20 mouse cellular contexts compared by ENCODE assay signal in the genomic region with DNA sequence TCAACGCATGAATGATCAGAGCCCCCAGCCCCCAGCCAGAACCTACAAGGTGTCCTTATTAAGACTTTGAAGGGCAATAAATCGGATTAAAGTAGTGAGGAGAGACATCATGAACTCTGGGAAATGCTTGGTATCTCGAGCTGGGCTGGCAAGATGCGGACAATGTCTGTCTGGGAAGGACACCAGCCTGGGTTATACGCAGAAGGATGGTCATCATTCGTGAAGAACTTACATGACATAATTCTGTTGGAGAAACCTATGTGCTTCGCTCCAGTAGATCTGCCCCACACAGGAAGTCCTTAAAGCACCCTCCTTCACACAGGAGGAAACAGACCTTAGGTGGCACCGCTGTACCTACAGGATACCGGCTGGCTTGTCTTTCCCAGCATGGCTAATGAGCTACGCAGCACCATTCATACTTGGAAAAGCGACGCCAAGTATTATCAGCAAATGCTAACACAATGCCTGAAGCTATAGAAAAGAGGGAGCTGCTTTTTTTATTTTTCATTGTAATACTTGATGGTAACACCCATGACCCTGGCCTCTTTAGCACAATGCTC.
DNase-seq lines count a peak whose midpoint lies in the region; ATAC-seq and TF ChIP-seq lines count a peak whose summit lies in the region.
"Had no signal": no experiment of that assay in that cellular context is flagged by ENCODE, and none has a peak within 500 bp of the region (broad histone marks: within the 10 kb centered on the region; RNA-seq: fewer than 3 reads in every experiment).

No protein-coding gene starts in this region.

- H3K4me1 ChIP-seq in heart, embryonic 15.5 days (replicated peaks), result peaks cover 54% of the 10 kb centered on the region
- peaks cover 14% of the 10 kb centered on the region for H3K4me1 ChIP-seq in liver, postnatal 0 days (ENCODE audit: insufficient read depth)
- peaks cover 19% of the 10 kb centered on the region; the same call in 1 of the 2 replicates for H3K4me1 ChIP-seq in liver, embryonic 12.5 days

- H3K27me3 ChIP-seq in heart, embryonic 15.5 days, result no peaks in the 10 kb centered on the region
- H3K27me3 ChIP-seq in liver, postnatal 0 days (ENCODE audit: insufficient read depth, low read length), result no peaks in the 10 kb centered on the region
- H3K27me3 ChIP-seq in liver, embryonic 12.5 days (replicated peaks), result no peaks in the 10 kb centered on the region
- H3K27me3 ChIP-seq: hindbrain, embryonic 15.5 days had no signal

- intact Hi-C loops in gastrocnemius, adult 2 months (cut with DNase I), result no loop called here

- no peak overlapping the region for H3K4me2 ChIP-seq in heart, embryonic 15.5 days
- H3K4me2 ChIP-seq in liver, postnatal 0 days (ENCODE audit: low read depth, low read length), result no peak overlapping the region
- H3K4me2 ChIP-seq in liver, embryonic 12.5 days, result no peak overlapping the region
- H3K4me2 ChIP-seq: hindbrain, embryonic 15.5 days had no signal

- H3K9ac ChIP-seq in heart, embryonic 15.5 days, result no peak overlapping the region
- no peak overlapping the region for H3K9ac ChIP-seq in liver, postnatal 0 days (replicated peaks)
- H3K9ac ChIP-seq in liver, embryonic 12.5 days, result no peak overlapping the region
- H3K9ac ChIP-seq: hindbrain, embryonic 15.5 days had no signal

- H3K9me3 ChIP-seq in heart, embryonic 15.5 days (replicated peaks), result no peaks in the 10 kb centered on the region
- H3K9me3 ChIP-seq in liver, postnatal 0 days (ENCODE audit: low read length), result no peaks in the 10 kb centered on the region
- no peaks in the 10 kb centered on the region for H3K9me3 ChIP-seq in liver, embryonic 12.5 days (replicated peaks)
- H3K9me3 ChIP-seq: hindbrain, embryonic 15.5 days; limb, embryonic 10.5 days; midbrain, embryonic 10.5 days had no signal

- peak overlapping the region; percentile 54 for H3K4me3 ChIP-seq in gastrocnemius, adult 2 months
- H3K4me3 ChIP-seq in heart, embryonic 15.5 days, result no peak overlapping the region
- H3K4me3 ChIP-seq in liver, postnatal 0 days (ENCODE audit: low read depth, low read length), result no peak overlapping the region
- no peak overlapping the region for H3K4me3 ChIP-seq in liver, embryonic 12.5 days
- H3K4me3 ChIP-seq: hindbrain, embryonic 15.5 days; limb, embryonic 10.5 days; midbrain, embryonic 10.5 days had no signal

- no peak for TF ChIP-seq EP300 in liver, postnatal 0 days (IDR thresholded peaks at IDR 0.05; ENCODE audit: low read depth)

- DNase-seq in gastrocnemius, adult 2 months, result no peak
- no peak for DNase-seq in gastrocnemius, postnatal 10 days
- no peak for DNase-seq in heart, adult 8-10 months (ENCODE audit: low spot score)
- DNase-seq in liver, postnatal 0 days, result no peak
- DNase-seq: cerebellum, adult 8-10 months; cerebellum, postnatal 36 days; heart, postnatal 36 days; kidney, postnatal 4 days; layer of hippocampus, adult 9-11 months; lung, postnatal 10 days; retina, postnatal 1 day; thymus, postnatal 25 days had no signal

- H3K27ac ChIP-seq in gastrocnemius, adult 2 months, result peak overlapping the region; percentile 82
- peak overlapping the region; percentile 13; the same call in 1 of the 2 replicates for H3K27ac ChIP-seq in heart, embryonic 15.5 days
- peak overlapping the region; percentile 55; the same call in 1 of the 2 replicates for H3K27ac ChIP-seq in liver, postnatal 0 days (ENCODE audit: low read depth)
- no peak overlapping the region for H3K27ac ChIP-seq in liver, embryonic 12.5 days
- H3K27ac ChIP-seq: hindbrain, embryonic 15.5 days; limb, embryonic 10.5 days; midbrain, embryonic 10.5 days had no signal

- no peak for TF ChIP-seq CTCF in gastrocnemius, adult 2 months (IDR thresholded peaks at IDR 0.05)
- TF ChIP-seq CTCF in liver, postnatal 0 days (IDR thresholded peaks at IDR 0.05; ENCODE audit: low read depth), result no peak

- no peak for ATAC-seq in heart, embryonic 15.5 days (replicated peaks; ENCODE audit: insufficient number of reproducible peaks, insufficient read depth, low FRiP score, low read depth)
- no peak for ATAC-seq in liver, postnatal 0 days
- ATAC-seq in liver, embryonic 12.5 days, result no peak
- no peak for ATAC-seq in erythroblast, adult 5-6 weeks (replicated peaks; ENCODE audit: low FRiP score, poor library complexity, severe bottlenecking)
- ATAC-seq: forebrain, embryonic 14.5 days; intestine, postnatal 0 days had no signal

- WGBS in heart, embryonic 15.5 days, result 77% methylated on average over 12 of the region's 12 CpGs
- 72% methylated on average over 12 of the region's 12 CpGs for WGBS in liver, postnatal 0 days (ENCODE audit: insufficient replicate concordance)
- WGBS in liver, embryonic 12.5 days (ENCODE audit: insufficient replicate concordance), result 75% methylated on average over 12 of the region's 12 CpGs

- H3K36me3 ChIP-seq in heart, embryonic 15.5 days, result no peaks in the 10 kb centered on the region
- H3K36me3 ChIP-seq in liver, postnatal 0 days (replicated peaks; ENCODE audit: insufficient read depth, low read length), result no peaks in the 10 kb centered on the region
- H3K36me3 ChIP-seq in liver, embryonic 12.5 days, result no peaks in the 10 kb centered on the region
- H3K36me3 ChIP-seq: hindbrain, embryonic 15.5 days; limb, embryonic 10.5 days; midbrain, embryonic 10.5 days had no signal
